Mouse (Mus musculus) forebrain, postnatal 0 days (tissue): ENCODE measurements at regions not wholly inside any gene's neighbourhood (a gene's known extent, or its start where the extent isn't known, plus 50 kb on each side); places are given as distances from the start of the nearest gene placed in this dataset.
A peak's percentile ranks its signal among the peaks of the same experiment; 100 is the strongest.

Source experiments
- ATAC-seq: fragments of 200-750 bp; cut with Nextera tagmentation; 2 replicates; pipeline ENCODE4 v1.8.0; 2017; ENCODE audit warnings: mild to moderate bottlenecking, moderate library complexity
- DNase-seq: peaks from one replicate; pipeline ENCODE4 v3.0.0-alpha.2; 2015
- H3K27ac ChIP-seq: fragments of 300-500 bp; sonication (generic); 2 replicates; pipeline ENCODE4 v1.5.1; 2014; ENCODE audit warnings: low read depth, mild to moderate bottlenecking, antibody characterized with exemption, low read length, moderate library complexity, mixed read lengths
- H3K27me3 ChIP-seq: fragments of 300-500 bp; sonication (generic); 2 replicates; pipeline ENCODE4 v1.6.1; 2014; ENCODE audit warnings: mild to moderate bottlenecking, low read length, mixed read lengths; ENCODE audit not compliant: insufficient read depth
- H3K36me3 ChIP-seq: fragments of 300-500 bp; sonication (generic); 2 replicates; pipeline ENCODE4 v1.6.1; 2014; ENCODE audit warnings: mild to moderate bottlenecking, moderate library complexity; ENCODE audit not compliant: insufficient read depth
- H3K4me1 ChIP-seq: fragments of 300-500 bp; sonication (generic); 2 replicates; pipeline ENCODE4 v1.6.1; 2014; ENCODE audit warnings: antibody characterized with exemption; ENCODE audit not compliant: insufficient read depth
- H3K4me2 ChIP-seq: fragments of 300-500 bp; sonication (generic); 2 replicates; pipeline ENCODE4 v1.6.1; 2014; ENCODE audit warnings: low read depth, mild to moderate bottlenecking, moderate library complexity
- H3K4me3 ChIP-seq: fragments of 300-500 bp; sonication (generic); 2 replicates; pipeline ENCODE4 v1.5.1; 2014; ENCODE audit warnings: low read depth, low read length, mixed read lengths
- H3K9ac ChIP-seq: fragments of 300-500 bp; sonication (generic); 2 replicates; pipeline ENCODE4 v1.6.1; 2014; ENCODE audit warnings: mild to moderate bottlenecking
- H3K9me3 ChIP-seq: fragments of 300-500 bp; sonication (generic); 2 replicates; pipeline ENCODE4 v1.6.1; 2016; ENCODE audit warnings: low read length
- CTCF ChIP-seq: sonication (generic); IDR thresholded peaks from 2 replicates; pipeline ENCODE4 v1.5.1; 2016; ENCODE audit warnings: antibody characterized with exemption, control low read depth, low read depth
- WGBS: fragments of 180-500 bp; shearing (Covaris S2); extraction: QIAGEN DNeasy Blood & Tissue Kit; methylation state at CpG from one replicate; pipeline ENCODE4 v1.1.7; 2014; 5-methylcytosine and 5-hydroxymethylcytosine counted together

- Histone ChIP-seq H3K4me3 (no peak overlapping the region), H3K36me3 (no peaks in the 10 kb centered on the region), H3K27ac (no peak overlapping the region), H3K4me2 (no peak overlapping the region), H3K4me1 (0 out of 2 replicates have a peak, but pooled peaks cover 3% of the 10 kb centered on the region), H3K9ac (no peak overlapping the region), H3K27me3 (no peaks in the 10 kb centered on the region), H3K9me3 (no peaks in the 10 kb centered on the region)
- TF ChIP-seq CTCF: no peak
- 22% methylated on average over 15 of the region's 15 CpGs for WGBS
- ATAC-seq (no peak), DNase-seq (no peak)
These were observed 58.7 kb upstream of the Pmepa1 start for GRCm38 (mm10) chr2:173334856-173335595.

GRCm38 (mm10) chr2:173335859-173336258 is 59.5 kb upstream of the Pmepa1 start:
- no peaks in the 10 kb centered on the region for H3K9me3 ChIP-seq
- no peak for TF ChIP-seq CTCF
- no peak overlapping the region for H3K9ac ChIP-seq
- 0 out of 2 replicates have a peak, but pooled peaks cover 7% of the 10 kb centered on the region for H3K4me1 ChIP-seq
- 9% methylated on average over 10 of the region's 10 CpGs for WGBS
- no peak overlapping the region for H3K27ac ChIP-seq
- H3K27me3 ChIP-seq: no peaks in the 10 kb centered on the region
- peak; percentile 42 for ATAC-seq
- peak; percentile 55 for DNase-seq
- H3K36me3 ChIP-seq: no peaks in the 10 kb centered on the region
- no peak overlapping the region for H3K4me3 ChIP-seq
- no peak overlapping the region for H3K4me2 ChIP-seq

GRCm38 (mm10) chr2:173337666-173338065 is 61.3 kb upstream of the Pmepa1 start:
- ATAC-seq (no peak), DNase-seq (no peak)
- Histone ChIP-seq H3K9me3 (no peaks in the 10 kb centered on the region), H3K4me3 (no peak overlapping the region), H3K27ac (no peak overlapping the region), H3K36me3 (no peaks in the 10 kb centered on the region), H3K4me1 (0 out of 2 replicates have a peak, but pooled peaks cover 7% of the 10 kb centered on the region), H3K4me2 (no peak overlapping the region), H3K9ac (no peak overlapping the region), H3K27me3 (no peaks in the 10 kb centered on the region)
- WGBS: 95% methylated on average over 5 of the region's 5 CpGs
- no peak for TF ChIP-seq CTCF

- TF ChIP-seq CTCF: no peak
- no peak overlapping the region for H3K4me2 ChIP-seq
- no peak for DNase-seq
- no peak for ATAC-seq
- H3K27me3 ChIP-seq: no peaks in the 10 kb centered on the region
- H3K9me3 ChIP-seq: no peaks in the 10 kb centered on the region
- no peaks in the 10 kb centered on the region for H3K36me3 ChIP-seq
- no peak overlapping the region for H3K27ac ChIP-seq
- 27% methylated on average over 5 of the region's 5 CpGs for WGBS
- no peak overlapping the region for H3K4me3 ChIP-seq
- no peak overlapping the region for H3K9ac ChIP-seq
- H3K4me1 ChIP-seq: 0 out of 2 replicates have a peak, but pooled peaks cover 7% of the 10 kb centered on the region
These were observed 62.3 kb upstream of the Pmepa1 start for GRCm38 (mm10) chr2:173338671-173339070.

GRCm38 (mm10) chr2:173339211-173339610 is 62.9 kb upstream of the Pmepa1 start:
- WGBS: 73% methylated on average over 3 of the region's 3 CpGs
- H3K9ac ChIP-seq: no peak overlapping the region
- TF ChIP-seq CTCF: no peak
- 0 out of 2 replicates have a peak, but pooled peaks cover 7% of the 10 kb centered on the region for H3K4me1 ChIP-seq
- DNase-seq (no peak), ATAC-seq (no peak)
- no peaks in the 10 kb centered on the region for H3K36me3 ChIP-seq
- H3K27me3 ChIP-seq: no peaks in the 10 kb centered on the region
- H3K4me3 ChIP-seq: no peak overlapping the region
- H3K4me2 ChIP-seq: no peak overlapping the region
- no peaks in the 10 kb centered on the region for H3K9me3 ChIP-seq
- no peak overlapping the region for H3K27ac ChIP-seq

- Histone ChIP-seq H3K4me2 (peak overlapping the region; percentile 38), H3K9me3 (no peaks in the 10 kb centered on the region), H3K27ac (no peak overlapping the region), H3K4me3 (peak overlapping the region; percentile 5; the same call in 1 of the 2 replicates), H3K4me1 (0 out of 2 replicates have a peak, but pooled peaks cover 7% of the 10 kb centered on the region), H3K9ac (no peak overlapping the region), H3K27me3 (no peaks in the 10 kb centered on the region), H3K36me3 (no peaks in the 10 kb centered on the region)
- DNase-seq (peak; percentile 76), ATAC-seq (peak; percentile 79)
- WGBS: 8% methylated on average over 26 of the region's 26 CpGs
- TF ChIP-seq CTCF: no peak
These were observed 63.8 kb upstream of the Pmepa1 start for GRCm38 (mm10) chr2:173340044-173340601.
